Comparison of ENCODE assay signal across 8 mouse cellular contexts in the genomic region with DNA sequence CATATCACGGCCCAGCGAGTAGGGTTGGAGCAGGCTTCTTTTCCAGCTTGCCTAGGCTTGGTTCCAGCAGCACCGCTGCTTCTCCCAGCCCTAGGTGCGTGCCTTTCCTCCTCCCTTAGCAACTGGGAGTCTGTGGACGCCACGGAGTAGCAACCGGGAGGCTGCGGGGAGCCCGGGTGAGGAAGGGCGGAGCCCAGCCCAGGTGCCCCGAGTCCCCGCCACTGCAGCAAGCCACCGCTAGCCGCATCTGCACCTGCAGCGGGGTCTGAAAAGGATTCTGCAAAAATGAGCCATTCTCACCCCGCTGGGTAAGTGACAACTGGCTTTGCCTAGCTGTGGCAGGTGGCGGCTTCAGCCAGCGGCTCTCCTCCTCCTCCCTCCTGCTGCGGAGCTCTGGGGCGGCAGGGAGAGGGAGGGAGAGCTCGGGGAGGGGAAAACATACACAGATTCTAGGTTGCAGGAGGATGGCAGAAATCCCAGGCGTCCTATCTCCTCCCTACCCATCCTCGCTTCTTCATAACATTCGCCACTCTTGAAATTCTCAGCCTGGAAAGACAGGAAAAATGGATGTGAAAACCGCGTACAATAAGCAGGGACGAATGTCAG. TPM values are rescaled to one million over a fixed set of nuclear protein-coding genes. Genes with fewer than 3 reads are reported as not detected.
DNase-seq lines count a peak whose midpoint lies in the region; ATAC-seq and TF ChIP-seq lines count a peak whose summit lies in the region.

No protein-coding gene starts in this region.

- WGBS in embryonic facial prominence, embryonic 15.5 days, result 3% methylated on average over 25 of the region's 27 CpGs
- WGBS in hindbrain, embryonic 13.5 days, result 3% methylated on average over 26 of the region's 27 CpGs
- 2% methylated on average over 22 of the region's 27 CpGs for WGBS in midbrain, embryonic 16.5 days

- peaks cover 7% of the 10 kb centered on the region for H3K27me3 ChIP-seq in CH12.LX (replicated peaks)
- peaks cover 24% of the 10 kb centered on the region for H3K27me3 ChIP-seq in embryonic facial prominence, embryonic 15.5 days
- H3K27me3 ChIP-seq in hindbrain, embryonic 13.5 days, result peaks cover 7% of the 10 kb centered on the region; the same call in 1 of the 2 replicates
- no peaks in the 10 kb centered on the region for H3K27me3 ChIP-seq in midbrain, embryonic 16.5 days (ENCODE audit: control insufficient read depth, insufficient read depth, low read depth, low read length)

- TF ChIP-seq RAD21 in CH12.LX (IDR thresholded peaks at IDR 0.05; ENCODE audit: low read depth, low read length), result no peak

- no peak for TF ChIP-seq POLR2A in CH12.LX (IDR thresholded peaks at IDR 0.05; ENCODE audit: low read depth, low read length)

- no peaks in the 10 kb centered on the region for H3K79me2 ChIP-seq in CH12.LX (replicated peaks; ENCODE audit: control insufficient read depth, extremely low read depth, insufficient read depth, poor library complexity, severe bottlenecking)

- TF ChIP-seq CTCF in CH12.LX (conservative IDR thresholded peaks at IDR 0.05 in 1 of 2, IDR thresholded peaks at IDR 0.05 in 1 of 2; ENCODE audit: low read depth in 2 of 2, low read length in 2 of 2), result no peak

- no peak overlapping the region for H3K4me3 ChIP-seq in CH12.LX (replicated peaks in 1 of 3; ENCODE audit: low read depth in 2 of 3, low read length in 2 of 3, poor library complexity in 1 of 3)
- H3K4me3 ChIP-seq in embryonic facial prominence, embryonic 15.5 days (replicated peaks), result peak overlapping the region; percentile 30
- peak overlapping the region; percentile 45 for H3K4me3 ChIP-seq in hindbrain, embryonic 13.5 days
- H3K4me3 ChIP-seq in midbrain, embryonic 16.5 days (ENCODE audit: low read depth, low read length), result peak overlapping the region; percentile 35

- ATAC-seq in embryonic facial prominence, embryonic 15.5 days (ENCODE audit: insufficient number of reproducible peaks, low FRiP score, low TSS enrichment, low read depth), result peak; percentile 58
- ATAC-seq in hindbrain, embryonic 13.5 days (ENCODE audit: low FRiP score), result peak; percentile 92
- peak; percentile 88 for ATAC-seq in midbrain, embryonic 16.5 days

- H3K4me2 ChIP-seq in CH12.LX (ENCODE audit: insufficient read depth, low read depth, poor library complexity, severe bottlenecking), result 0 out of 2 replicates have a peak overlapping the region, but pooled peaks have one; percentile 3
- H3K4me2 ChIP-seq in embryonic facial prominence, embryonic 15.5 days (replicated peaks), result peak overlapping the region; percentile 56
- peak overlapping the region; percentile 65 for H3K4me2 ChIP-seq in hindbrain, embryonic 13.5 days
- H3K4me2 ChIP-seq in midbrain, embryonic 16.5 days (ENCODE audit: low read length), result peak overlapping the region; percentile 63

- no peak for TF ChIP-seq EP300 in CH12.LX (IDR thresholded peaks at IDR 0.05; ENCODE audit: low read length)

- intact Hi-C loops in gastrocnemius, postnatal 36 days (cut with DNase I), result no loop called here

- peaks cover 9 to 41% of the 10 kb centered on the region in 2 experiments; a peak in 2 of 4 replicates for H3K4me1 ChIP-seq in CH12.LX (ENCODE audit: control insufficient read depth in 1 of 2, insufficient read depth in 2 of 2)
- H3K4me1 ChIP-seq in embryonic facial prominence, embryonic 15.5 days, result peaks cover 25% of the 10 kb centered on the region
- peaks cover 19% of the 10 kb centered on the region for H3K4me1 ChIP-seq in hindbrain, embryonic 13.5 days (replicated peaks)
- H3K4me1 ChIP-seq in midbrain, embryonic 16.5 days (ENCODE audit: control insufficient read depth, insufficient read depth, low read length), result peaks cover 12% of the 10 kb centered on the region

- dilution Hi-C loops in CH12.LX (cut with MboI; ENCODE audit: extremely low pct_ligation_motif_present, extremely low pct_unique_long_range_greater_than_20kb, low sequenced_read_pairs), result no loop called here

- peak; percentile 58 for DNase-seq in CH12.LX (ENCODE audit: extremely low read depth)
- DNase-seq in adrenal gland, postnatal 14 days, result peak; percentile 15
- peak; percentile 64 for DNase-seq in left cerebral cortex, adult 11 months (ENCODE audit: low spot score)
- peak; percentile 83 for DNase-seq in thymus, postnatal 0 days (ENCODE audit: low spot score)
- DNase-seq in gastrocnemius, postnatal 36 days, result no peak

- no peaks in the 10 kb centered on the region for H3K36me3 ChIP-seq in CH12.LX (replicated peaks in 1 of 2; ENCODE audit: control insufficient read depth in 1 of 2, insufficient read depth in 1 of 2, low read length in 1 of 2)
- no peaks in the 10 kb centered on the region for H3K36me3 ChIP-seq in embryonic facial prominence, embryonic 15.5 days
- no peaks in the 10 kb centered on the region for H3K36me3 ChIP-seq in hindbrain, embryonic 13.5 days
- no peaks in the 10 kb centered on the region for H3K36me3 ChIP-seq in midbrain, embryonic 16.5 days (ENCODE audit: control insufficient read depth, insufficient read depth, low read length)

- H3K27ac ChIP-seq in CH12.LX (ENCODE audit: insufficient read depth, low read depth), result no peak overlapping the region
- H3K27ac ChIP-seq in embryonic facial prominence, embryonic 15.5 days (replicated peaks), result no peak overlapping the region
- H3K27ac ChIP-seq in hindbrain, embryonic 13.5 days, result peak overlapping the region; percentile 90
- H3K27ac ChIP-seq in midbrain, embryonic 16.5 days (ENCODE audit: low read length), result peak overlapping the region; percentile 88

- H3K9ac ChIP-seq in CH12.LX (ENCODE audit: insufficient read depth, low read depth), result no peak overlapping the region
- H3K9ac ChIP-seq in embryonic facial prominence, embryonic 15.5 days, result no peak overlapping the region
- peak overlapping the region; percentile 77 for H3K9ac ChIP-seq in hindbrain, embryonic 13.5 days
- H3K9ac ChIP-seq in midbrain, embryonic 16.5 days (ENCODE audit: low read depth, low read length), result peak overlapping the region; percentile 66

- H3K9me3 ChIP-seq in CH12.LX (replicated peaks; ENCODE audit: low read length), result no peaks in the 10 kb centered on the region
- H3K9me3 ChIP-seq in embryonic facial prominence, embryonic 15.5 days (replicated peaks), result no peaks in the 10 kb centered on the region
- H3K9me3 ChIP-seq in hindbrain, embryonic 13.5 days, result no peaks in the 10 kb centered on the region
- H3K9me3 ChIP-seq in midbrain, embryonic 16.5 days (replicated peaks; ENCODE audit: control insufficient read depth, low read length, poor library complexity, severe bottlenecking), result no peaks in the 10 kb centered on the region

- in situ Hi-C loops in CH12.LX (cut with MboI; ENCODE audit: low pct_ligation_motif_present, low pct_unique_long_range_greater_than_20kb, low sequenced_read_pairs), result loop anchor here (25.0 kb wide), 2 partner anchors 223 to 573 kb away; no protein-coding TSS in a partner anchor

TF ChIP-seq in CH12.LX, 34 proteins besides CTCF, POLR2A, EP300 and RAD21:
- TF ChIP-seq E2F4 (IDR thresholded peaks at IDR 0.05; ENCODE audit: insufficient replicate concordance, low read depth, low read length), result no peak
- TF ChIP-seq CHD1 (IDR thresholded peaks at IDR 0.05; ENCODE audit: low read depth, low read length), result no peak
- no peak for TF ChIP-seq USF2 (conservative IDR thresholded peaks at IDR 0.05; ENCODE audit: low read depth, low read length)
- TF ChIP-seq UBTF (IDR thresholded peaks at IDR 0.05; ENCODE audit: low read depth, low read length), result 0 out of 2 replicates have a peak, but pooled peaks have one; percentile 38
- TF ChIP-seq KAT2A (IDR thresholded peaks at IDR 0.05; ENCODE audit: insufficient replicate concordance, low read length), result no peak
- TF ChIP-seq JUND (conservative IDR thresholded peaks at IDR 0.05; ENCODE audit: low read depth, low read length), result no peak
- no peak for TF ChIP-seq SMC3 (IDR thresholded peaks at IDR 0.05; ENCODE audit: low read depth, low read length)
- TF ChIP-seq ELF1 (IDR thresholded peaks at IDR 0.05; ENCODE audit: low read depth, low read length), result no peak
- no peak for TF ChIP-seq PAX5 (IDR thresholded peaks at IDR 0.05; ENCODE audit: low read length)
- TF ChIP-seq TBP (conservative IDR thresholded peaks at IDR 0.05; ENCODE audit: low read depth, low read length), result no peak
- TF ChIP-seq BHLHE40 (IDR thresholded peaks at IDR 0.05; ENCODE audit: low read depth, low read length), result no peak
- TF ChIP-seq ZC3H11A (IDR thresholded peaks at IDR 0.05; ENCODE audit: low read depth, low read length), result no peak
- no peak for TF ChIP-seq MAZ (IDR thresholded peaks at IDR 0.05; ENCODE audit: low read depth, low read length)
- TF ChIP-seq TCF12 (IDR thresholded peaks at IDR 0.05; ENCODE audit: low read depth, low read length), result peak; percentile 42; the same call in 1 of the 2 replicates
- TF ChIP-seq POLR2AphosphoS2 (IDR thresholded peaks at IDR 0.05; ENCODE audit: low read depth, low read length), result no peak
- no peak for TF ChIP-seq NELFE (IDR thresholded peaks at IDR 0.05; ENCODE audit: low read depth, low read length)
- 0 out of 2 replicates have a peak, but pooled peaks have one; percentile 4 for TF ChIP-seq IRF4 (IDR thresholded peaks at IDR 0.05; ENCODE audit: low read depth, low read length)

RNA-seq across cellular contexts. Expression of a gene that starts 0.4 kb away (rescaled TPM):
- total RNA-seq in CH12.LX (2012; rRNA removed) (0.38 and 0.42 TPM in 2 replicates), CH12.LX (2014; rRNA removed) (2.1 and 2.3 TPM in 2 replicates)
- 1.9 and 2.0 TPM in 2 replicates for polyA plus RNA-seq in CH12.LX (2012; ENCODE audit: insufficient read length, low read depth)
- total RNA-seq in adrenal gland, postnatal 14 days (2021), result 0.37 and 0.45 TPM in 2 replicates
- polyA plus RNA-seq in embryonic facial prominence, embryonic 15.5 days (2015; fragmentation: Nextera tagmentation; extraction: Ambion mirVana), result 0.79 and 0.81 TPM in 2 replicates
- polyA plus RNA-seq in hindbrain, embryonic 13.5 days (2015; fragmentation: Nextera tagmentation; extraction: Ambion mirVana), result 1.6 and 1.9 TPM in 2 replicates
- polyA plus RNA-seq in midbrain, embryonic 16.5 days (2015; fragmentation: Nextera tagmentation; extraction: Ambion mirVana), result 2.8 and 3.3 TPM in 2 replicates
- 0.44 and 0.55 TPM in 2 replicates for polyA plus RNA-seq in thymus, postnatal 0 days (2015; fragmentation: Nextera tagmentation; extraction: Ambion mirVana)
- not detected for total RNA-seq in gastrocnemius, postnatal 36 days (2021)

Comparison
In these comparisons a context has a peak if more than half of its experiments do, and no peak if none do; other contexts are left out.
1. DNase-seq: peak in CH12.LX (single experiment), adrenal gland, postnatal 14 days (single experiment), left cerebral cortex, adult 11 months (single experiment) and thymus, postnatal 0 days (single experiment); none in gastrocnemius, postnatal 36 days (0 of 2).
2. H3K27ac ChIP-seq: peak in hindbrain, embryonic 13.5 days (single experiment) and midbrain, embryonic 16.5 days (single experiment); none in CH12.LX (single experiment) and embryonic facial prominence, embryonic 15.5 days (single experiment).
3. H3K4me2 ChIP-seq: peak in every context shown above with its lines; median percentile 65 in hindbrain, embryonic 13.5 days; 63 in midbrain, embryonic 16.5 days; 56 in embryonic facial prominence, embryonic 15.5 days; 3 in CH12.LX.
4. H3K4me3 ChIP-seq: peak in embryonic facial prominence, embryonic 15.5 days (single experiment), hindbrain, embryonic 13.5 days (single experiment) and midbrain, embryonic 16.5 days (single experiment); none in CH12.LX (0 of 3).
5. H3K9ac ChIP-seq: peak in hindbrain, embryonic 13.5 days (single experiment) and midbrain, embryonic 16.5 days (single experiment); none in CH12.LX (single experiment) and embryonic facial prominence, embryonic 15.5 days (single experiment).
6. Peak in every context shown above with its lines, with median percentiles within 50 percentile points of each other: ATAC-seq.